Mouse (Mus musculus) heart, postnatal 25 days (tissue): Measurements from ENCODE around the gene Gprin1. TPM values are rescaled to one million over a fixed set of nuclear protein-coding genes. Genes with fewer than 3 reads are reported as not detected.

ENCODE experiments used
- DNase-seq: peaks from one replicate; pipeline ENCODE4 v3.0.0; 2022; ENCODE audit warnings: low spot score
- intact Hi-C: fragments of 180-260 bp; cut with DNase I; formaldehyde crosslinking; loops from one replicate; pipeline ENCODE4 v1.15.1; 2025
- total RNA-seq, 2 experiments: library from RNA; stranded (reverse); gene quantifications; 2 replicates each; pipeline ENCODE4 v1.2.3; 2021

The Gprin1 gene
- total RNA-seq, 2 experiments from 2014 or later = not detected

DNA sequence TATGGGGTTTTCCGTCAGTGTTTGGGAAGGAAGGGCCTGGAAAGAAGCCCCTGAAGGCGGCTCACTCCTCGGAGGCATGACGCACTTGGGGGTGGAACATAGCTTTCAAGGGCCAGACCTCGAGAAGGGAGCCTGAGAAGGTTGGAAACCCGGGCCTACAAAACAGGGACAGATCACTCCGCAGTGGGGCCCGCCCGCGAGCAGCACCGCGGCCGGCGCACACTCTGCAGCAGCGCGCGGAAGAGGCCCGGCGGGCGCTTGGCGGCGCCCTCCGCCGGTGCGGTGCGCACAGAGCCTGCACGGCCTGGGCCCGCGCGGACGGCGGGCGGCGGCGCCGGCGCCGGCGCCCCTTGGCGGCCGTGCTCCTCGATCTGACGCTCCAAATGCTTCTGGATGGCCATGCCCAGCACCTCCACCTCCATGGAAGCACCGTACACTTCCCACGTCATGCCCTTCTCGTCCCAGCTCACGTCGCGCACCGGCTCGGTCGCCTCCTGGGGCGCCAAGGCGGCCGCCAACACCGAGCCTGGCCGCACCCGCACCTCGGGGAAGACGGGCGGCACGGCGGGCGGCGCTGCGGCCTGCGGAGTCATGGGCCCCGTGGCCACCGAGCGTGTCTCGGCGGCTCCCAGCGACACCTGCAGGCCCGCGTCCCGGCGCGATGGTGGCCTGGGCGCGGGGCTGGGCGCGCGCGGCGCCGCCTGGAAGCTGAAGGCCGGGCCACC, 12.0 kb downstream of the Gprin1 start:
- no peak for DNase-seq
- intact Hi-C loops = no loop called here

- intact Hi-C loops = no loop called here
- DNase-seq = no peak
Observed at GRCm38 (mm10) chr13:54736931-54737330, 12.7 kb downstream of the Gprin1 start.

DNA sequence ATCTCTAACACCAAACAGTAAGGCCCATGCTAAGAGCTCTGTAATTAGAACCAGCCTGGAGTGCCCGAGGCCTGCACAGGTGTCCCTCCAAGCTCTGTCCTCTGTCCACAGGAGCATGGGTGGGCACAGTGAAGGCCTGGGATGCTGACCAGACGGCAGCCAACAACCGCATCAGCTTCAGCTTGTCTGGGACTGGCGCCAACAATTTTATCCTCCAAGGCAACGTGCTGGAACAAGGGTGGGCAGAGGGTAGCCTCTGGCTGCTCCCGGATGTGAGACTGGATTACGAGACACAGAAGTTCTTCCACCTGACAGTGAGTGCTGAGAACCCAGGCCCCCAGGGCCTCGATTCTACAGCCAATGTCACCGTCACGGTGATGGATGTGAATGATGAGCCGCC, 23.5 kb downstream of the Gprin1 start:
- no peak for DNase-seq
- intact Hi-C loops = no loop called here

DNA sequence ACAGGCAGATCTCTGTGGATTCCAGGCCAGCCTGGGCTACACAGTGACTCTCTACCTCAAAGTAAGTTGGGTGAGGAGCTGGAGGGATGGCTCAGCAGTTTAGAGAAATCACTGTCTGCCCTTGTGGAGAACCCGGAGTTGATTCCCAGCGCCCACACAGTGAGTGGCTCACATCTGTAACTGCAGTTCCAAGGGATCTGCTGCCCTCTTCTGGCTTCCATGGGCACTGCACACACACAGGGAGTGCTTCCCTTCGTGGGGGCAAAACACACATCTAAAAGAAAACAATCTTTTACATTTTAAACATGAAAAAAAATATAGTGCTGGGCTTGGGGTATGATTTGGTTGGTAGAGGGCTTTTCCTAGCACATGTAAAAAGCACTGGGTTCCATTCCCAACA, 26.5 kb downstream of the Gprin1 start:
- intact Hi-C loops = no loop called here
- DNase-seq = no peak

DNA sequence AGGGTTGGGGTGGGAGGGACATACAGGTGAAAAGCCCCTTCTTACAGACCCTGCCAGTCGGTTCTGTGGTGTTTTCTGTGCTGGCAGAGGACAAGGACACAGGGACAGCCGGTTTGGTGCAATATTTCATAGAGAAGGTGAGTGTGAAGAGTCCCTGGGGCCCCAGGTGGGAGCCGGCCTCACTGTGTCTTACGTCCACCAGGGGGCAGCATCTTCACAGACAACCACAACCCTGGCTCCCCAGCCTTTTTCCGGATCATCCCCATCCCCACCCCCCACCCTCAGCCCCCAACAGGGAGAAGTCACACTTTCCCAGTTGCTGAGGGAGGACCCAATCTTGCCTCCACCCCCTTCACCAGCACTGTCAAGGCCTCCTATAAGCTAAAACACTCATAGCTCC, 32.8 kb downstream of the Gprin1 start:
- no peak for DNase-seq
- intact Hi-C loops = no loop called here

- intact Hi-C loops = no loop called here
- no peak for DNase-seq
Observed at GRCm38 (mm10) chr13:54714996-54715395, 34.7 kb downstream of the Gprin1 start.

DNA sequence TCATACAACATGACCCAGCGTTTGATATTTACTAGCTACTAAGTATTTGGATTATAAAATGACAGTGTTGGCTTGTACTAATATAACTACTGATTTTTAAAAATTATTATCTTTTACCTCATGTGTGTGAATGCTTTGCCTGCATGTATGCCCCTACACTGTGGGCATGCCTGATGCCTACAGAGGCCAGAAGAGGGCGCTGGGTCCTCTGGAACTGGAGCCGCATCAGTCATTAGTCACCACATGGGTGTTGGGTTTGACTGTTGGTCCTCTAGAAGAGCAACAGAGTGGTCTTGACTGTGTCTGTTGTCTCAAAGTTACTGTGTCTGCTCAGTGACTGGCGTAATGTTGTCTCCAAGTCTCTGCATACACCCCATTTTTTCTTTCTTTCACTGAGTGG, 35.3 kb downstream of the Gprin1 start:
- no peak for DNase-seq
- intact Hi-C loops = no loop called here

DNA sequence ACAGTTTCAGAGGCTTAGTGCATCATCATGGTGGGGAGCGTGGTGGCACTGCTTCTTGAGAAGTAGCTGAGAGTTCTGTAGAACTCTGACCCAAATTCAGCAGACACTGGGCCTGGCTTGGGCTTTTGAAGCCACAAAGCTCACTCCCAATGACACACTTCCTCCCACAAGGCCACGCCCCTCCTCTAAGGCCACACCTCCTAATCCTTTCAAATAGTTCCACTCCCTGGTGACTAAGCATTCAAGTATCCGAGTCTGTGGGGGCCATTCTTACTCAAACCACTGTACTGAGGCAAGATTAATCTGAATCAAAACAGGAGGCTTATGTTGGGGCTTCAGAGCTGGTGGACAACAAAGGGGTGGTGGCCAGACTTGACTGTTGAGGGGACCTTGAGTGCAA, 38.8 kb downstream of the Gprin1 start:
- intact Hi-C loops = no loop called here

DNA sequence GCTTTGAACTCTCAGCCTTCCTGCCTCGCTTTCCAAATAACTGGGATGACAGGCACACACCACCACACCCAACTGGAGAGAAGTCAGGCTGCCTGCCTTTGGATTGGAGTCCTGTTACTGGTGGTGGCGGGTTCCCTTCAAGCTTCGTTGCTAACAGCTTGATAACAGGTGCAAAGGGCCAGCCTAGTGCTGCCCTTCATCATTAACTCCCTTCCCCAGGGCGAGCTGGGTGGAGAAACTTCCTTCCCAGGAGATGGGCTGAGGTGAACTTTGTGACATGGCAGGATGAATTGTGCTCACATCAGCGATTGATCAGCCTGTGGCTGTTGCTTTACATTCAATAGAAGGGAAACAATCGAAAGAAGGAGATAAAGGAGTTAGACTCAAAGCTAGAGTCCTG, 44.8 kb downstream of the Gprin1 start:
- no peak for DNase-seq
- intact Hi-C loops = no loop called here

More for the DNA sequence above, 38.8 kb downstream of the Gprin1 start:
- DNase-seq = no peak

- no peak for DNase-seq
- intact Hi-C loops = no loop called here
Observed at GRCm38 (mm10) chr13:54702507-54702906, 47.2 kb downstream of the Gprin1 start.

GRCm38 (mm10) chr13:54701243-54701642, 48.4 kb downstream of the Gprin1 start, which contains the start of gene Cdhr2:
Gene Cdhr2 (plus strand): TSS chr13:54701461.
- intact Hi-C loops = no loop called here
- no peak for DNase-seq

DNA sequence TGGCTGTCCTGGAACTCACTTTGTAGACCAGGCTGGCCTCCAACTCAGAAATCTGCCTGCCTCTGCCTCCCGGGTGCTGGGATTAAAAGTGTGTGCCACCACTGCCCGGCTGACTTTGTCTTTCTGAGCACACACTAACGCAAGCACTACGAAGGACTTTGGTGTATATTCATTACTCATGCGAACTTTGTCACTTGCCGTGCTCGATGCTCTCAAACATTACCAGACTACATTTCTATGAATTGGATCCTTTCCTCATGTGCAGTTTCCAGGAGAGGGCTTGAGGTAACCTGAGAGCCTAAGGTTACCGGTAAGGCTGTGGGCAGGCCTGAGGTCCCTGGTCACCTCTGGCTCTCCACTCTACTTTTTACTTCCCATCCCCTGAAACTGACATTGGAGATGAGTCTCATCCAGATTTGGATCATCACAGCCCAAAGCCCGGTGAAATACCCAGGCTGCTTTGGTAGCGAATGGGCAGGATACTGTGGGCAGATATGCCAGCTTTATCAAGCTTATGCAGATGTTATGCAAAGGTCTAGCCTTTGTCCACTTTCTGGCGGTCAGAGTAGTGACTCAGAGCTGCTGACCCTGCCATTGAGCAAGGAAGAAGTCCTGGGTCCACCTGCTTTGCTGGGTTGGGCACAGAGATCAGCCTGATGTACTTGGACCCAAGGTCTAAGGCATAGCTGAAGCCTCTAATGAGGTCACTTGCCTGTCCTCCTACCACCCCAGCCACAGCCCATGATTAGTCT, 54.0 kb downstream of the Gprin1 start:
- no peak for DNase-seq
- intact Hi-C loops = loop anchor here (5.0 kb wide), 1 partner anchor 228 kb away; the partner anchor contains the start of gene Thoc3

GRCm38 (mm10) chr13:54694348-54695060, 55.2 kb downstream of the Gprin1 start:
- DNase-seq = peak; percentile 83
- intact Hi-C loops = loop anchor here (5.0 kb wide), 1 partner anchor 227 kb away; the partner anchor contains the start of gene Thoc3

DNA sequence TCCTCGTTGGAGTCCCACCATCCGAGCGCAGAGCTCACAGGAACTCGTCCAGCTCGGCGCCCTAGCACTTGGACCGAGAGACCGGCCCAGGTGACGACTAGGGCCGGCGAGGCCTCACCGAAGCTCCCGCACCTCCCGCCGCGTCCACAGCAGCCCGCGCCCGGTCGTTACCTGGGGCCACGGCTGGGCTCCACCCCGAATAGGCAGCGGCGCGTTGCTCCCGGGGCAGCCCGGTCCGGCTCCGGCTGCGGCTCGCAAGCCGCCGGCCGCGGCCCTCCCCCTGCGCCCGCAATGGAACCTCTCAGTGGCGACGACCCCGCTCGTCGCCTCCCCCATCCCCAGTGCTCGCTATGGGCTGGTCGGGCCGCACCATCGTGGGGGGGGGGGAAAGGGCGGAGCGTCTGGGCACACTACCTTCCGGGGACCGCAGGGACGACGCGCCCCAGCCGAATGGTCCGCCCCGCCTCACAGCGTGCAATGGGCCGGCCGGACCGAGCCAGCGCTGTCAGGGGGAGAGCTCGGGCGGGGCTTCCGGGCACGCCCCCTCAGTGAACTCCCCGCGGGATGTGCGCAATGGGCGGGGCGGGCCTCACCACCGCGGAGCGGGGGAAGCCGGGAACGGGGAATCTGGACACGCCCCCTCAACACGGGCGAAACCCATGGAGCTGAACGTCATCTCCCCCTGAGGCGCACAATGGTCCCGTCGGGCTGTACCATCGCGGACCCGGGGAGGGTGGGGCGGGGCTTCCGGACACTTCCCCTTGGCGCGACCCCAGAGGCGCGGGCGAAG, 55.9 kb downstream of the Gprin1 start, which contains the start of gene Rnf44:
Gene Rnf44 (minus strand): TSS at position 350 of the 790 bp plus-strand sequence.
- intact Hi-C loops = no loop called here
- peak; percentile 99 for DNase-seq

DNA sequence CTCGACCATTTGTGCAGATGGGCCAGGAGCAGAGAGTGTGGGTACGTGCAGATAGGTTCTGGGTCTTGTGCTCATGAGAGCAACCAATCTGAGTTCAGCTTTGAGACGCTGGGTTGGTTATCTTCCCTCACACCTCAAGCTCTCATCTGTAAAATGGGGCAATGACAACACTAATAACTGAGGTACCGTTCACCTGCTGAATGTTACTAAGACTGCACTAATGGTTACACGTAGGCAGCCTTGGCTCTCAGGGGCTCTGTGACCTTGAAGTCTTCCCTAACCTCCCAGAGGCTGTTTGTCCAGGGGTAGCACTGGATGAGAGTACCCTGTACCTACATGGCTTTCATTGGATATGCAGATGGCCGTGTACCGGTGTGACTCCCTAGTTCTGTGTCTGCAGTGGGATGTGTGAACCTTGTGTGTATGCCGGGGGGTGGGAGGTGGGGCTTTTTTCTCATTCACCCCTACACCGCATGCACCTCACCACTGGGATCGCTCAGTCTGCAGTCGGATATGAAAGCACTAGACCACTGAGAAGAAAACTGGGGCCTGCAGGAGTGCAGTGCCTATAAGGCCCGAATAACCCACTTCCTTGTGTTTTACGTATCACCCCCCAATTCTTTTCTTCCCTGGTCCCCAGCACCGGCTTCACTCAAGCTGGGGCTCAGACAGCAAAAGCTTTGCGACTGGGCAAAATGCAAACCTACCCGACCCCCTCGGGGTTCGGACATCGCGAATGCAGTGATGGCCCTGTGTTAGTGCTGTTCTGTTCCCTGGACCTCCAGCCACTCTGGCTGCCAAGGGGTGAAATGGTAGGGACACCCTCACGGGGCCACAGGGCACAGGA, 56.7 kb downstream of the Gprin1 start:
- DNase-seq = no peak
- intact Hi-C loops = no loop called here

DNA sequence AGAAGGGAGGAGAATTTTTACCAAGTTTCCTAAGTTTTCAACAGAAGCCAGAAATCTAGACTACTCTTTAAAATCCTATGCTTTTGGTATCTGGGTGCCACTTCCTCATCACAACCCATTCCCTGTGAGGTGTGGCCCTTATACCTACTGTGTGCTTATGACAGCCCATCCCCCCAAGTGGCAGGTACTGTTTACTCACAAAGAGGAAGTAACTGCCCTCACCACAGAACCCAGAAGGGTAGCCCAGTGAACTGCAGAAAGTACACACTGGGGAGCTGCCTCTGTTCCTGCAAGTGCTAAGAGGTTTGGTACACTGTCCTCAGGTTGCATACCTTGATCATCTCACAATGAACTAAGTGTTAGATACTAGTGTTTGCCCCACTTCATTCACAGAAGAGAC, 57.9 kb downstream of the Gprin1 start:
- intact Hi-C loops = no loop called here
- DNase-seq = no peak

DNA sequence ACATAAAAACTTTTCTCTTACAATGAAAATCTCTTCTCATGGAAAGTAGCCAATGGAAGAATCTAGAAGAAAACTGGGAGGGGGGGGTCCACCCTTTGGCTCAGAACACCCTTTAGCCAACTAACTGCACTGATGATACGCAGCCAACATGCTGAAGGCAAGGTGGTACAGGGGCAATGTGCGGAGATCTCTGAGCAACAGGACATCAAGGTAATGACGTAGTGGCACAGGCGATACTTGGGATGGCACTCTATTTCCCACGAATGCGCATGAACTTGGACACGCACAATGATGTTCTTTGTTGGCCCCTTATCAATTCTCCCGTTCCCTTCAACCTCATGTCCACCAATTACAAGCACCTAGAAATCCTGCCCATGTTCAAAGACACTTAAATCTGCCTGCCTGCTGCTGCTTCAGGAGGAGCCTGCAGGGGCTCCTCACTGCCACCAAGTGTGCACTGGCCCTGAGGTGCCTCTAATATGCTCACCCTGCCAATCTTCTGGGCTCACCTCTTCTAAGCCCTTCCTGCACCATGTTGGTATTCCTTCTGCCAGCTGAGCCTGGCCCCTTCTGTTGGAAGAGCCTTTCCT, 59.4 kb downstream of the Gprin1 start:
- no peak for DNase-seq
- intact Hi-C loops = no loop called here

GRCm38 (mm10) chr13:54687575-54688424, 61.9 kb downstream of the Gprin1 start:
- intact Hi-C loops = no loop called here
- peak; percentile 96 for DNase-seq
